Mouse (Mus musculus) CH12.LX (cell line): ENCODE measurements around the gene Dvl2.

Experiments used
- BHLHE40 ChIP-seq: IDR thresholded peaks from 2 replicates; pipeline ENCODE4 v1.6.1; 2011; ENCODE audit warnings: mild to moderate bottlenecking, low read depth, low read length, improper control_type of control experiment
- JUND ChIP-seq: conservative IDR thresholded peaks from 2 replicates; pipeline ENCODE4 v1.6.1; 2011; ENCODE audit warnings: low read depth, low read length, improper control_type of control experiment
- MEF2A ChIP-seq: IDR thresholded peaks from 2 replicates; pipeline ENCODE4 v1.6.1; 2014; ENCODE audit warnings: low read depth, mild to moderate bottlenecking, inconsistent platforms, low read length, improper control_type of control experiment, borderline replicate concordance
- POLR2AphosphoS2 ChIP-seq: IDR thresholded peaks from 2 replicates; pipeline ENCODE4 v1.6.1; 2011; ENCODE audit warnings: low read depth, low read length, improper control_type of control experiment
- USF2 ChIP-seq: conservative IDR thresholded peaks from 2 replicates; pipeline ENCODE4 v1.6.1; 2011; ENCODE audit warnings: low read depth, low read length, improper control_type of control experiment

DNA sequence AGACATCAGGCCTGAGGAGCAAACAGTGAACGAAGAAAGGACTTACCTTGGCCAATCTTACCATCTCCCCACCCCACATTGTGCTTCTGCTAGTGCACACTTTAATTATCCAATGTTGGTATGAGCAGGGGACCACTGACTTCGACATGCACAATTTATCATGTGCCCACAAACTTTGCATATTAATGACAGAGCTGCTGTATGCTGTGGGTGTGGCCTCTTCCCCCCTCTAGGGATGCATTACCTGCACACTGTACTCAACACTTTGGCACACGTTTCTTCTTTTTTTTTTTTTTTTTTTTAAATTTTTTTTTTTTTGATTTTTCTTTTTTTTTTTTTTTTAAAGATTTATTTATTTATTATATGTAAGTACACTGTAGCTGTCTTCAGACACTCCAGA lies 29.6 kb upstream of the Dvl2 start:
- TF ChIP-seq BHLHE40 (no peak), JUND (no peak), USF2 (no peak), MEF2A (no peak), POLR2AphosphoS2 (no peak)
